Mouse (Mus musculus): ENCODE data around the gene Asb5. TPM values are rescaled to one million over a fixed set of nuclear protein-coding genes. Genes with fewer than 3 reads are reported as not detected.
"Not testable (repeated sequence)": the region's sequence is repeated elsewhere in the genome, so short reads cannot be mapped to it uniquely, and the experiment has no call there.

Asb5 gene
- total and polyA plus RNA-seq, 2 experiments = 0.09 to 0.38 TPM

- no peak for DNase-seq (ENCODE audit: extremely low read depth, low read depth, low spot score)
- no peak overlapping the region for H3K27ac ChIP-seq (replicated peaks; ENCODE audit: insufficient read depth, low read depth, low read length)
- H3K27me3 ChIP-seq (ENCODE audit: control insufficient read depth, insufficient read depth, low read length) = no peaks in the 10 kb centered on the region
- H3K79me2 ChIP-seq (ENCODE audit: control insufficient read depth, insufficient read depth, low read length) = no peaks in the 10 kb centered on the region
- H3K36me3 ChIP-seq (ENCODE audit: control insufficient read depth, insufficient read depth, low read length) = no peaks in the 10 kb centered on the region
- 8% methylated on average over 9 of the region's 11 CpGs for WGBS
- H3K9ac ChIP-seq (ENCODE audit: low read depth, low read length) = no peak overlapping the region
- no peak for TF ChIP-seq CTCF (IDR thresholded peaks at IDR 0.05; ENCODE audit: low read depth, low read length)
- TF ChIP-seq POLR2A (IDR thresholded peaks at IDR 0.05; ENCODE audit: extremely low read depth, insufficient read depth, low read length) = no peak
- H3K4me1 ChIP-seq (ENCODE audit: control insufficient read depth, insufficient read depth, low read length) = peaks cover 2% of the 10 kb centered on the region
- no peak overlapping the region for H3K4me3 ChIP-seq (ENCODE audit: insufficient read depth, low read depth, low read length)
These were observed 20.6 kb upstream of the Asb5 start for GRCm38 (mm10) chr8:54508814-54509213.

- no peak overlapping the region for H3K9ac ChIP-seq (ENCODE audit: low read depth, low read length)
- TF ChIP-seq CTCF (IDR thresholded peaks at IDR 0.05; ENCODE audit: low read depth, low read length) (no peak), POLR2A (IDR thresholded peaks at IDR 0.05; ENCODE audit: extremely low read depth, insufficient read depth, low read length) (no peak)
- H3K4me1 ChIP-seq (ENCODE audit: control insufficient read depth, insufficient read depth, low read length) = peaks cover 2% of the 10 kb centered on the region
- no peaks in the 10 kb centered on the region for H3K79me2 ChIP-seq (ENCODE audit: control insufficient read depth, insufficient read depth, low read length)
- peak; percentile 17 for DNase-seq (ENCODE audit: extremely low read depth, low read depth, low spot score)
- H3K27me3 ChIP-seq (ENCODE audit: control insufficient read depth, insufficient read depth, low read length) = no peaks in the 10 kb centered on the region
- H3K27ac ChIP-seq (replicated peaks; ENCODE audit: insufficient read depth, low read depth, low read length) = no peak overlapping the region
- H3K36me3 ChIP-seq (ENCODE audit: control insufficient read depth, insufficient read depth, low read length) = no peaks in the 10 kb centered on the region
- 6% methylated on average over 10 of the region's 10 CpGs for WGBS
- no peak overlapping the region for H3K4me3 ChIP-seq (ENCODE audit: insufficient read depth, low read depth, low read length)
These were observed 20.1 kb upstream of the Asb5 start for GRCm38 (mm10) chr8:54509221-54509721.

GRCm38 (mm10) chr8:54511791-54512190 lies 17.6 kb upstream of the Asb5 start:
- H3K4me3 ChIP-seq (ENCODE audit: insufficient read depth, low read depth, low read length) = no peak overlapping the region
- no peak for TF ChIP-seq POLR2A (IDR thresholded peaks at IDR 0.05; ENCODE audit: extremely low read depth, insufficient read depth, low read length)
- no peak for TF ChIP-seq CTCF (IDR thresholded peaks at IDR 0.05; ENCODE audit: low read depth, low read length)
- no peak for DNase-seq (ENCODE audit: extremely low read depth, low read depth, low spot score)
- no peak overlapping the region for H3K27ac ChIP-seq (replicated peaks; ENCODE audit: insufficient read depth, low read depth, low read length)
- no peaks in the 10 kb centered on the region for H3K27me3 ChIP-seq (ENCODE audit: control insufficient read depth, insufficient read depth, low read length)
- H3K4me1 ChIP-seq (ENCODE audit: control insufficient read depth, insufficient read depth, low read length) = peaks cover 2% of the 10 kb centered on the region
- 0 out of 2 replicates have a peak, but pooled peaks cover 1% of the 10 kb centered on the region for H3K36me3 ChIP-seq (ENCODE audit: control insufficient read depth, insufficient read depth, low read length)
- 75% methylated on average over 3 of the region's 3 CpGs for WGBS
- H3K9ac ChIP-seq (ENCODE audit: low read depth, low read length) = no peak overlapping the region
- H3K79me2 ChIP-seq (ENCODE audit: control insufficient read depth, insufficient read depth, low read length) = no peaks in the 10 kb centered on the region

GRCm38 (mm10) chr8:54512200-54512599 lies 17.2 kb upstream of the Asb5 start:
- not testable (repeated sequence) for H3K4me1 ChIP-seq (ENCODE audit: control insufficient read depth, insufficient read depth, low read length); H3K27ac ChIP-seq (replicated peaks; ENCODE audit: insufficient read depth, low read depth, low read length); H3K79me2 ChIP-seq (ENCODE audit: control insufficient read depth, insufficient read depth, low read length); H3K27me3 ChIP-seq (ENCODE audit: control insufficient read depth, insufficient read depth, low read length); DNase-seq (ENCODE audit: extremely low read depth, low read depth, low spot score); H3K36me3 ChIP-seq (ENCODE audit: control insufficient read depth, insufficient read depth, low read length); H3K4me3 ChIP-seq (ENCODE audit: insufficient read depth, low read depth, low read length); H3K9ac ChIP-seq (ENCODE audit: low read depth, low read length)
- 85% methylated on average over 5 of the region's 5 CpGs for WGBS

- H3K79me2 ChIP-seq (ENCODE audit: control insufficient read depth, insufficient read depth, low read length) = no peaks in the 10 kb centered on the region
- H3K4me1 ChIP-seq (ENCODE audit: control insufficient read depth, insufficient read depth, low read length) = peaks cover 4% of the 10 kb centered on the region; the same call in 1 of the 2 replicates
- H3K36me3 ChIP-seq (ENCODE audit: control insufficient read depth, insufficient read depth, low read length) = peaks cover 19% of the 10 kb centered on the region
- H3K4me3 ChIP-seq (ENCODE audit: insufficient read depth, low read depth, low read length) = no peak overlapping the region
- 66% methylated on average over 10 of the region's 10 CpGs for WGBS
- H3K27ac ChIP-seq (replicated peaks; ENCODE audit: insufficient read depth, low read depth, low read length) = no peak overlapping the region
- no peak overlapping the region for H3K9ac ChIP-seq (ENCODE audit: low read depth, low read length)
- no peak for TF ChIP-seq CTCF (IDR thresholded peaks at IDR 0.05; ENCODE audit: low read depth, low read length)
- H3K27me3 ChIP-seq (ENCODE audit: control insufficient read depth, insufficient read depth, low read length) = no peaks in the 10 kb centered on the region
- DNase-seq (ENCODE audit: extremely low read depth, low read depth, low spot score) = peak; percentile 16
These were observed 10.5 kb upstream of the Asb5 start for GRCm38 (mm10) chr8:54518756-54519460.

GRCm38 (mm10) chr8:54520516-54520915 lies 8.9 kb upstream of the Asb5 start:
- Histone ChIP-seq H3K4me1 (ENCODE audit: control insufficient read depth, insufficient read depth, low read length) (peaks cover 4% of the 10 kb centered on the region; the same call in 1 of the 2 replicates), H3K4me3 (ENCODE audit: insufficient read depth, low read depth, low read length) (no peak overlapping the region), H3K79me2 (ENCODE audit: control insufficient read depth, insufficient read depth, low read length) (peaks cover under 1% of the 10 kb centered on the region; the same call in 1 of the 2 replicates), H3K9ac (ENCODE audit: low read depth, low read length) (no peak overlapping the region), H3K27me3 (ENCODE audit: control insufficient read depth, insufficient read depth, low read length) (no peaks in the 10 kb centered on the region), H3K36me3 (ENCODE audit: control insufficient read depth, insufficient read depth, low read length) (peaks cover 21% of the 10 kb centered on the region), H3K27ac (replicated peaks; ENCODE audit: insufficient read depth, low read depth, low read length) (no peak overlapping the region)
- TF ChIP-seq CTCF (IDR thresholded peaks at IDR 0.05; ENCODE audit: low read depth, low read length) (no peak), POLR2A (IDR thresholded peaks at IDR 0.05; ENCODE audit: extremely low read depth, insufficient read depth, low read length) (no peak)
- 23% methylated on average over 4 of the region's 4 CpGs for WGBS
- DNase-seq (ENCODE audit: extremely low read depth, low read depth, low spot score) = peak; percentile 68

Data from liver, adult 2 months (tissue).